In the genomic region with DNA sequence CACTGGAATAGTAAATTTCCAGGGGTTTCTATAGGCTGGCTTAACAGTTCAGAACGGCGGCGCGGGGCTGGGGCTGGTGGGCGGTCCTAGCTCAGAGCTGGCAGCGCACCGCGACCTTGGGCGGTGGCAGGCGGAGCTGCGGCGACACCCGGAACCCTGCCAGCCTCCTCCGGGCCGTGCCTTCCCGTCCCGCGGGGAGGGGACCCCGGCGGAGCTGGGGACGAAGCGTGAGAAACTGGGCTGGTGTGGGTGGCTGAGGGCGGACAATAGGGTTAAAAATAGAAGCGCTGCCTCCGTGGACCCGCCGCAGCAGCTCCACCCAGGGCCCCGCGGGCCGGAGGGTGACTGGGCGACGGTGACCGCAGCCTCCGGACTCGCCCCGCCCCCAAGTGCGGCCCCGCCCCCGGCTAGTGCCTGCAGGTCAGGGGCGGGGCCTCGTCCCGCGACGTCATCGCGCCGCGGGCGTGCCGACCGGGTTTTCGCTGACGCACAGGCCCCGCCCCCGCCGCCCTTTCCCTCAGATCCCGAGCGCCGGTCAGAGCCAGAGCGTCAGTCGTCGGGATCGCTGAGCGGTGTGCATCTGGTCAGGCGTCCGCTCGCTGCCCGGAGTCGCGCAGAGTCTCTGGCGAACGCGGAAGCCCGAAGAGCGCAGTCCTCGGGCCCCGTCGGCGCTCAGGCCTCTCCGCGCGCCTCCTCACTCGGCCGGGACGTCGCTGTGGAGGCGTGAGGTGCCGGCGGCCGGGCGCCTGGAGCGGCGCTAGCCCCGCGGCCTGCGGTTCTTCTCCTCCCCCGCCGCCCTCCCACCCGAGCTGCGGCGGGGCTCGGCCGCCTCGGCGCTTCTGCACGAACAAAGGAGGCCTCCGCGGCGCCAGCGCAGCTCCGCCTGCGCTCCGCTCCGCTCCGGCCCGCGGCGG, we compare ENCODE assay signal across 8 mouse cellular contexts. TPM values are rescaled to one million over a fixed set of nuclear protein-coding genes. Genes with fewer than 3 reads are reported as not detected.
DNase-seq lines count a peak whose midpoint lies in the region; ATAC-seq and TF ChIP-seq lines count a peak whose summit lies in the region.

A gene (plus strand): TSS at position 538 of the 914 bp plus-strand sequence.

- H3K4me1 ChIP-seq in MEL (ENCODE audit: control insufficient read depth in 1 of 2, insufficient read depth in 2 of 2, low read length in 2 of 2): peaks cover 0 to 3% of the 10 kb centered on the region in 2 experiments; a peak in 2 of 4 replicates
- peaks cover 2% of the 10 kb centered on the region; the same call in 1 of the 2 replicates for H3K4me1 ChIP-seq in cerebellum, adult 2 months (ENCODE audit: control insufficient read depth, insufficient read depth, low read length)
- peaks cover 7% of the 10 kb centered on the region for H3K4me1 ChIP-seq in lung, embryonic 16.5 days (replicated peaks; ENCODE audit: control insufficient read depth, insufficient read depth, low read length)

- DNase-seq in MEL (ENCODE audit: low read depth, low spot score): peak; percentile 94
- peak; percentile 99 for DNase-seq in cerebellum, adult 2 months
- peak; percentile 95 for DNase-seq in forelimb bud, embryonic 11.5 days (ENCODE audit: low read depth, low spot score)
- DNase-seq in layer of hippocampus, adult 9-10 months (ENCODE audit: low spot score): peak; percentile 84
- DNase-seq in ovary, postnatal 10 days (ENCODE audit: low spot score): peak; percentile 96
- DNase-seq in thymus, postnatal 10 days (ENCODE audit: low spot score in 2 of 2): peak; percentile 91 to 99

- peak within 1 kb of the TSS; percentile 56 for H3K4me2 ChIP-seq in lung, embryonic 16.5 days (ENCODE audit: low read depth, low read length)

- WGBS in cerebellum, adult 2 months: under 1% methylated on average over 113 of the region's 118 CpGs
- under 1% methylated on average over 85 of the region's 118 CpGs for WGBS in lung, embryonic 16.5 days

- no peaks in the 10 kb centered on the region for H3K9me3 ChIP-seq in MEL (replicated peaks; ENCODE audit: insufficient read depth, low read length)
- no peaks in the 10 kb centered on the region for H3K9me3 ChIP-seq in lung, embryonic 16.5 days (ENCODE audit: control insufficient read depth, low read length)

- peak; percentile 98 for TF ChIP-seq POLR2A in MEL (IDR thresholded peaks at IDR 0.05; ENCODE audit: control insufficient read depth in 1 of 2, insufficient read depth in 1 of 2, low read depth in 1 of 2, low read length in 2 of 2, poor library complexity in 1 of 2)
- peak; percentile 99 for TF ChIP-seq POLR2A in cerebellum, adult 2 months (IDR thresholded peaks at IDR 0.05; ENCODE audit: borderline replicate concordance, insufficient read depth, low read length)

- H3K27ac ChIP-seq in MEL (ENCODE audit: control insufficient read depth, low read depth, low read length): peak within 1 kb of the TSS; percentile 91
- H3K27ac ChIP-seq in cerebellum, adult 2 months (ENCODE audit: insufficient read depth, low read length): peak within 1 kb of the TSS; percentile 95
- peak within 1 kb of the TSS; percentile 100 for H3K27ac ChIP-seq in lung, embryonic 16.5 days (ENCODE audit: low read length)

- no peak for TF ChIP-seq CTCF in MEL (IDR thresholded peaks at IDR 0.05 in 2 of 3, conservative IDR thresholded peaks at IDR 0.05 in 1 of 3; ENCODE audit: control insufficient read depth in 1 of 3, insufficient read depth in 1 of 3, low read depth in 2 of 3, low read length in 3 of 3, poor library complexity in 1 of 3, severe bottlenecking in 1 of 3)
- TF ChIP-seq CTCF in cerebellum, adult 2 months (IDR thresholded peaks at IDR 0.05; ENCODE audit: borderline replicate concordance, insufficient read depth, low read depth, low read length): no peak

- peak; percentile 74 to 77 for ATAC-seq in hematopoietic stem cell, adult 5-6 weeks (replicated peaks in 1 of 2; ENCODE audit: insufficient read depth in 1 of 2, low FRiP score in 2 of 2, low TSS enrichment in 1 of 2, low read depth in 1 of 2, poor library complexity in 2 of 2, severe bottlenecking in 2 of 2)
- ATAC-seq in lung, embryonic 16.5 days (ENCODE audit: low read depth): peak; percentile 95

- peak within 1 kb of the TSS; percentile 95 for H3K9ac ChIP-seq in MEL (ENCODE audit: control insufficient read depth, low read depth, low read length, poor library complexity, severe bottlenecking)
- H3K9ac ChIP-seq in lung, embryonic 16.5 days (ENCODE audit: low read length): peak within 1 kb of the TSS; percentile 99

- peaks cover 45% of the 10 kb centered on the region for H3K79me2 ChIP-seq in MEL (ENCODE audit: control insufficient read depth, insufficient read depth, low read length, poor library complexity)

- no peak for TF ChIP-seq EP300 in MEL (IDR thresholded peaks at IDR 0.05; ENCODE audit: low read depth in 1 of 2, low read length in 2 of 2)

- no peak for TF ChIP-seq RAD21 in MEL (IDR thresholded peaks at IDR 0.05; ENCODE audit: low read depth, low read length)

- no peaks in the 10 kb centered on the region for H3K27me3 ChIP-seq in MEL (ENCODE audit: control insufficient read depth in 1 of 2, insufficient read depth in 2 of 2, low read length in 2 of 2)
- no peaks in the 10 kb centered on the region for H3K27me3 ChIP-seq in cerebellum, adult 2 months (ENCODE audit: control insufficient read depth, insufficient read depth, low read length)
- no peaks in the 10 kb centered on the region for H3K27me3 ChIP-seq in lung, embryonic 16.5 days (ENCODE audit: control insufficient read depth, insufficient read depth, low read depth, low read length)

- peaks cover 10 to 18% of the 10 kb centered on the region in 2 experiments for H3K36me3 ChIP-seq in MEL (ENCODE audit: control insufficient read depth in 1 of 2, insufficient read depth in 2 of 2, low read length in 2 of 2)
- peaks cover 2% of the 10 kb centered on the region; the same call in 1 of the 2 replicates for H3K36me3 ChIP-seq in lung, embryonic 16.5 days (ENCODE audit: control insufficient read depth, insufficient read depth, low read length)

- peak within 1 kb of the TSS; percentile 90 to 94 for H3K4me3 ChIP-seq in MEL (ENCODE audit: control insufficient read depth in 1 of 2, insufficient read depth in 1 of 2, low read depth in 2 of 2, low read length in 2 of 2)
- peak within 1 kb of the TSS; percentile 96 for H3K4me3 ChIP-seq in cerebellum, adult 2 months (replicated peaks; ENCODE audit: insufficient read depth, low read depth, low read length)
- H3K4me3 ChIP-seq in lung, embryonic 16.5 days (ENCODE audit: low read length): peak within 1 kb of the TSS; percentile 97

TF ChIP-seq in MEL, 35 proteins besides CTCF, POLR2A, EP300 and RAD21 (continues in another document):
- TF ChIP-seq HCFC1 (IDR thresholded peaks at IDR 0.05; ENCODE audit: low read depth, low read length) (no peak; the same call in none of the 2 replicates), UBTF (IDR thresholded peaks at IDR 0.05; ENCODE audit: borderline replicate concordance, insufficient read depth, low read depth, low read length) (no peak; the same call in 1 of the 2 replicates), TAL1 (IDR thresholded peaks at IDR 0.05; ENCODE audit: low read length) (no peak), POLR2AphosphoS5 (IDR thresholded peaks at IDR 0.05; ENCODE audit: borderline replicate concordance, low read depth, low read length) (0 out of 2 replicates have a peak, but pooled peaks have one; percentile 56), ETS1 (IDR thresholded peaks at IDR 0.05; ENCODE audit: low read depth, low read length) (peak; percentile 48; the same call in 1 of the 2 replicates), TCF12 (IDR thresholded peaks at IDR 0.05; ENCODE audit: low read depth, low read length) (peak; percentile 83), MXI1 (IDR thresholded peaks at IDR 0.05; ENCODE audit: low read depth, low read length) (peak; percentile 2; the same call in 1 of the 2 replicates), ZKSCAN1 (IDR thresholded peaks at IDR 0.05; ENCODE audit: low read depth, low read length) (no peak), NRF1 (IDR thresholded peaks at IDR 0.05; ENCODE audit: insufficient read depth, low read depth, low read length, poor library complexity, severe bottlenecking) (0 out of 2 replicates have a peak, but pooled peaks have one; percentile 26), GABPA (IDR thresholded peaks at IDR 0.05; ENCODE audit: low read depth, low read length) (no peak), ZC3H11A (IDR thresholded peaks at IDR 0.05; ENCODE audit: low read depth, low read length) (no peak), CHD2 (IDR thresholded peaks at IDR 0.05; ENCODE audit: low read length) (no peak), GATA1 (IDR thresholded peaks at IDR 0.05; ENCODE audit: low read depth, low read length) (no peak), SMC3 (IDR thresholded peaks at IDR 0.05; ENCODE audit: low read depth, low read length) (no peak), ZMIZ1 (IDR thresholded peaks at IDR 0.05; ENCODE audit: low read depth, low read length) (peak; percentile 98), MAX (IDR thresholded peaks at IDR 0.05; ENCODE audit: low read length) (no peak), E2F4 (IDR thresholded peaks at IDR 0.05; ENCODE audit: borderline replicate concordance, low read depth, low read length) (no peak), JUND (IDR thresholded peaks at IDR 0.05; ENCODE audit: low read depth, low read length) (no peak), RCOR1 (IDR thresholded peaks at IDR 0.05; ENCODE audit: low read depth, low read length) (no peak; the same call in 1 of the 2 replicates), MAFK (IDR thresholded peaks at IDR 0.05; ENCODE audit: borderline replicate concordance, low read depth, low read length) (no peak), NELFE (IDR thresholded peaks at IDR 0.05; ENCODE audit: low read depth, low read length) (peak; percentile 100), MEF2A (IDR thresholded peaks at IDR 0.05; ENCODE audit: extremely low read depth, insufficient replicate concordance, low read depth, low read length, poor library complexity, severe bottlenecking) (peak; percentile 42; the same call in 1 of the 2 replicates), ZNF384 (IDR thresholded peaks at IDR 0.05; ENCODE audit: low read depth, low read length) (no peak), KAT2A (conservative IDR thresholded peaks at IDR 0.05; ENCODE audit: low read depth, low read length) (no peak; the same call in 1 of the 2 replicates), TBP (IDR thresholded peaks at IDR 0.05; ENCODE audit: low read depth, low read length) (peak; percentile 88), MYC (IDR thresholded peaks at IDR 0.05; ENCODE audit: low read depth, low read length) (no peak), CHD1 (IDR thresholded peaks at IDR 0.05; ENCODE audit: low read depth, low read length) (no peak)

RNA-seq across cellular contexts. Expression of the gene that starts here (rescaled TPM):
- 66.8 and 80.1 TPM in 2 replicates for total RNA-seq in MEL (2012; rRNA removed)
- 10 to 100 TPM; 48.1 to 51.5 TPM for polyA plus RNA-seq in MEL (2012; ENCODE audit: insufficient read depth in 1 of 2, insufficient read length in 2 of 2, low read depth in 1 of 2, low replicate concordance in 2 of 2, missing spikeins in 1 of 2)
- 152 and 158 TPM in 2 replicates for polyA plus RNA-seq in cerebellum, adult 2 months (2012; rRNA removed)
- total RNA-seq in hematopoietic stem cell, adult 5-6 weeks (2017): 233 and 289 TPM in 2 replicates
- polyA plus RNA-seq in lung, embryonic 16.5 days (2015; fragmentation: Nextera tagmentation; extraction: Ambion mirVana): 64.9 and 68.0 TPM in 2 replicates

Comparison
In these comparisons a context has a peak if more than half of its experiments do, and no peak if none do; other contexts are left out.
1. Peak in every context shown above with its lines: DNase-seq, ATAC-seq, H3K4me3 ChIP-seq and H3K27ac ChIP-seq.